Mouse (Mus musculus): ENCODE data around the gene 4930578G10Rik. TPM values are rescaled to one million over a fixed set of nuclear protein-coding genes. Genes with fewer than 3 reads are reported as not detected.

Gene 4930578G10Rik
- polyA plus RNA-seq, 1 experiment from 2014 or later = 1.3 TPM

GRCm38 (mm10) chr4:42888806-42889205 lies 153.5 kb downstream of the 4930578G10Rik start:
- no peaks in the 10 kb centered on the region for H3K36me3 ChIP-seq (ENCODE audit: control insufficient read depth, insufficient read depth, low read length)
- H3K27me3 ChIP-seq (ENCODE audit: control insufficient read depth, insufficient read depth, low read length) = no peaks in the 10 kb centered on the region
- H3K9me3 ChIP-seq (ENCODE audit: control insufficient read depth, low read length) = no peaks in the 10 kb centered on the region
- WGBS = 87% methylated on average over 6 of the region's 6 CpGs
- H3K9ac ChIP-seq (ENCODE audit: low read length) = no peak overlapping the region
- no peak overlapping the region for H3K27ac ChIP-seq (ENCODE audit: low read depth, low read length)
- H3K4me1 ChIP-seq (ENCODE audit: control insufficient read depth, insufficient read depth, low read length) = no peaks in the 10 kb centered on the region
- H3K4me3 ChIP-seq (ENCODE audit: low read depth, low read length) = no peak overlapping the region
- no peak for ATAC-seq (ENCODE audit: low FRiP score)
- H3K4me2 ChIP-seq = no peak overlapping the region
- peak; percentile 57 for DNase-seq (ENCODE audit: low spot score, missing footprints)

- Histone ChIP-seq H3K9me3 (ENCODE audit: control insufficient read depth, low read length) (no peaks in the 10 kb centered on the region), H3K36me3 (ENCODE audit: control insufficient read depth, insufficient read depth, low read length) (no peaks in the 10 kb centered on the region), H3K27me3 (ENCODE audit: control insufficient read depth, insufficient read depth, low read length) (no peaks in the 10 kb centered on the region), H3K4me2 (no peak overlapping the region), H3K4me1 (ENCODE audit: control insufficient read depth, insufficient read depth, low read length) (no peaks in the 10 kb centered on the region), H3K4me3 (ENCODE audit: low read depth, low read length) (no peak overlapping the region), H3K27ac (ENCODE audit: low read depth, low read length) (no peak overlapping the region), H3K9ac (ENCODE audit: low read length) (no peak overlapping the region)
- DNase-seq (ENCODE audit: low spot score, missing footprints) (peak; percentile 68), ATAC-seq (ENCODE audit: low FRiP score) (no peak)
- WGBS = 74% methylated on average over 7 of the region's 7 CpGs
Measured at GRCm38 (mm10) chr4:42891176-42891575, 155.8 kb downstream of the 4930578G10Rik start.

GRCm38 (mm10) chr4:42895118-42895517 lies 159.8 kb downstream of the 4930578G10Rik start:
- no peaks in the 10 kb centered on the region for H3K36me3 ChIP-seq (ENCODE audit: control insufficient read depth, insufficient read depth, low read length)
- H3K9me3 ChIP-seq (ENCODE audit: control insufficient read depth, low read length) = no peaks in the 10 kb centered on the region
- no peak overlapping the region for H3K27ac ChIP-seq (ENCODE audit: low read depth, low read length)
- no peak for ATAC-seq (ENCODE audit: low FRiP score)
- no peak overlapping the region for H3K4me3 ChIP-seq (ENCODE audit: low read depth, low read length)
- H3K9ac ChIP-seq (ENCODE audit: low read length) = no peak overlapping the region
- H3K4me2 ChIP-seq = no peak overlapping the region
- peak; percentile 69 for DNase-seq (ENCODE audit: low spot score, missing footprints)
- 71% methylated on average over 7 of the region's 7 CpGs for WGBS
- H3K4me1 ChIP-seq (ENCODE audit: control insufficient read depth, insufficient read depth, low read length) = no peaks in the 10 kb centered on the region
- H3K27me3 ChIP-seq (ENCODE audit: control insufficient read depth, insufficient read depth, low read length) = no peaks in the 10 kb centered on the region

Other genes starting within 250 kb of the 4930578G10Rik start
- gene Fam205a2, start 207.4 kb upstream of the 4930578G10Rik start, polyA plus RNA-seq (2014; fragmentation: Nextera tagmentation; extraction: Ambion mirVana) = not detected in 2 replicates
- not detected in 2 replicates for gene Gm10591, start 123.3 kb upstream of the 4930578G10Rik start, polyA plus RNA-seq (2014; fragmentation: Nextera tagmentation; extraction: Ambion mirVana)
- not detected in 2 replicates for gene Gm2564, start 105.8 kb upstream of the 4930578G10Rik start, polyA plus RNA-seq (2014; fragmentation: Nextera tagmentation; extraction: Ambion mirVana)
- not detected in 2 replicates for gene Ccl27b, start 80.3 kb upstream of the 4930578G10Rik start, polyA plus RNA-seq (2014; fragmentation: Nextera tagmentation; extraction: Ambion mirVana)
- not detected in 2 replicates for gene Il11ra2, start 73.7 kb upstream of the 4930578G10Rik start, polyA plus RNA-seq (2014; fragmentation: Nextera tagmentation; extraction: Ambion mirVana)
- not detected in 2 replicates for gene Ccl19, start 21.0 kb downstream of the 4930578G10Rik start, polyA plus RNA-seq (2014; fragmentation: Nextera tagmentation; extraction: Ambion mirVana)
- gene Ccl21a, start 38.4 kb downstream of the 4930578G10Rik start, polyA plus RNA-seq (2014; fragmentation: Nextera tagmentation; extraction: Ambion mirVana) = 0.19 and 0.42 TPM in 2 replicates
- 0.05 and 0.11 TPM in 2 replicates for gene Fam205a1, start 118.3 kb downstream of the 4930578G10Rik start, polyA plus RNA-seq (2014; fragmentation: Nextera tagmentation; extraction: Ambion mirVana)
- 0.57 and 0.66 TPM in 2 replicates for gene Gm12394, start 121.2 kb downstream of the 4930578G10Rik start, polyA plus RNA-seq (2014; fragmentation: Nextera tagmentation; extraction: Ambion mirVana)
- 0.40 and 0.87 TPM in 2 replicates for gene Fam205c, start 138.7 kb downstream of the 4930578G10Rik start, polyA plus RNA-seq (2014; fragmentation: Nextera tagmentation; extraction: Ambion mirVana)
- 2.2 and 2.9 TPM in 2 replicates for gene Phf24, start 181.1 kb downstream of the 4930578G10Rik start, polyA plus RNA-seq (2014; fragmentation: Nextera tagmentation; extraction: Ambion mirVana)
- gene Dnajb5, start 214.3 kb downstream of the 4930578G10Rik start, polyA plus RNA-seq (2014; fragmentation: Nextera tagmentation; extraction: Ambion mirVana) = 17.6 and 22.3 TPM in 2 replicates
- gene 1700022I11Rik, start 234.1 kb downstream of the 4930578G10Rik start, polyA plus RNA-seq (2014; fragmentation: Nextera tagmentation; extraction: Ambion mirVana) = 0.52 and 0.60 TPM in 2 replicates